Mouse (Mus musculus) liver, postnatal 0 days (tissue): Measurements from ENCODE around the gene Kifc3.

Experiments used
- CTCF ChIP-seq: sonication (generic); IDR thresholded peaks from 2 replicates; pipeline ENCODE4 v1.5.1; 2016; ENCODE audit warnings: antibody characterized with exemption, low read depth
- EP300 ChIP-seq: IDR thresholded peaks from 2 replicates; pipeline ENCODE4 v1.6.1; 2016; ENCODE audit warnings: antibody characterized with exemption, low read depth, mild to moderate bottlenecking

GRCm38 (mm10) chr8:95201491-95201890 lies 1.1 kb downstream of the Kifc3 start:
- TF ChIP-seq EP300: no peak
- TF ChIP-seq CTCF: no peak
